ENCODE assay signal across 11 mouse cellular contexts in genomic region chr17:86505183-86505631, GRCm38 (mm10). TPM values are rescaled to one million over a fixed set of nuclear protein-coding genes. Genes with fewer than 3 reads are reported as not detected.
DNase-seq lines count a peak whose midpoint lies in the region; ATAC-seq and TF ChIP-seq lines count a peak whose summit lies in the region.
"Had no signal": no experiment of that assay in that cellular context is flagged by ENCODE, and none has a peak within 500 bp of the region (broad histone marks: within the 10 kb centered on the region; RNA-seq: fewer than 3 reads in every experiment).

Gene Gm10309, minus strand, starts transcription at chr17:86505232.

- intact Hi-C loops in heart, postnatal 25 days (cut with DNase I), result no loop called here

- no peaks in the 10 kb centered on the region for H3K27me3 ChIP-seq in kidney, adult 2 months (replicated peaks; ENCODE audit: control insufficient read depth, insufficient read depth, low read length)
- no peaks in the 10 kb centered on the region for H3K27me3 ChIP-seq in kidney, embryonic 16.5 days (ENCODE audit: insufficient read depth, low read length)
- H3K27me3 ChIP-seq in hindbrain, embryonic 12.5 days, result no peaks in the 10 kb centered on the region
- no peaks in the 10 kb centered on the region for H3K27me3 ChIP-seq in thymus, adult 2 months (ENCODE audit: control insufficient read depth, insufficient read depth, low read length)

- no peak for TF ChIP-seq CTCF in kidney, adult 2 months (conservative IDR thresholded peaks at IDR 0.05; ENCODE audit: insufficient read depth, insufficient read length, low read depth, low read length)
- no peak for TF ChIP-seq CTCF in thymus, adult 2 months (IDR thresholded peaks at IDR 0.05; ENCODE audit: borderline replicate concordance, control insufficient read depth, extremely low read depth, insufficient read depth, low read length, poor library complexity)

- H3K4me1 ChIP-seq in kidney, adult 2 months (ENCODE audit: control insufficient read depth, insufficient read depth, low read length), result peaks cover 6% of the 10 kb centered on the region; the same call in 1 of the 2 replicates
- peaks cover 23% of the 10 kb centered on the region for H3K4me1 ChIP-seq in kidney, embryonic 16.5 days (ENCODE audit: insufficient read depth, low read length)
- H3K4me1 ChIP-seq in hindbrain, embryonic 12.5 days, result 0 out of 2 replicates have a peak, but pooled peaks cover 7% of the 10 kb centered on the region
- H3K4me1 ChIP-seq in thymus, adult 2 months (replicated peaks; ENCODE audit: control insufficient read depth, insufficient read depth, low read length), result no peaks in the 10 kb centered on the region

- TF ChIP-seq POLR2A in kidney, adult 2 months (IDR thresholded peaks at IDR 0.05; ENCODE audit: low read depth, low read length), result no peak
- no peak for TF ChIP-seq POLR2A in thymus, adult 2 months (IDR thresholded peaks at IDR 0.05; ENCODE audit: control insufficient read depth, extremely low read depth, insufficient read depth, low read length, poor library complexity)

- H3K36me3 ChIP-seq in kidney, adult 2 months (ENCODE audit: control insufficient read depth, insufficient read depth, low read length), result no peaks in the 10 kb centered on the region
- no peaks in the 10 kb centered on the region for H3K36me3 ChIP-seq in kidney, embryonic 16.5 days (ENCODE audit: insufficient read depth, low read length)
- H3K36me3 ChIP-seq in hindbrain, embryonic 12.5 days, result no peaks in the 10 kb centered on the region
- H3K36me3 ChIP-seq in thymus, adult 2 months (ENCODE audit: control insufficient read depth, insufficient read depth, low read length), result no peaks in the 10 kb centered on the region

- no peak for ATAC-seq in kidney, embryonic 16.5 days (ENCODE audit: low FRiP score, low TSS enrichment)
- peak; percentile 91 for ATAC-seq in cerebellum, adult (ENCODE audit: insufficient number of reproducible peaks, low FRiP score, low TSS enrichment)
- ATAC-seq in hindbrain, embryonic 12.5 days (ENCODE audit: low FRiP score), result no peak

- no peak within 1 kb of the TSS for H3K4me3 ChIP-seq in kidney, adult 2 months (ENCODE audit: insufficient read depth, low read depth, low read length)
- no peak within 1 kb of the TSS for H3K4me3 ChIP-seq in kidney, embryonic 16.5 days (ENCODE audit: low read length)
- H3K4me3 ChIP-seq in hindbrain, embryonic 12.5 days, result no peak within 1 kb of the TSS
- no peak within 1 kb of the TSS for H3K4me3 ChIP-seq in thymus, adult 2 months (ENCODE audit: control insufficient read depth, insufficient read depth, low read length)
- H3K4me3 ChIP-seq: megakaryocyte, embryonic 14.5 days had no signal

- no peak within 1 kb of the TSS for H3K9ac ChIP-seq in kidney, embryonic 16.5 days (replicated peaks; ENCODE audit: low read length)
- H3K9ac ChIP-seq in hindbrain, embryonic 12.5 days, result no peak within 1 kb of the TSS

- no peak within 1 kb of the TSS for H3K4me2 ChIP-seq in kidney, embryonic 16.5 days (replicated peaks; ENCODE audit: low read depth, low read length)
- H3K4me2 ChIP-seq in hindbrain, embryonic 12.5 days (replicated peaks), result no peak within 1 kb of the TSS

- H3K9me3 ChIP-seq in kidney, embryonic 16.5 days (ENCODE audit: low read length), result no peaks in the 10 kb centered on the region
- H3K9me3 ChIP-seq in hindbrain, embryonic 12.5 days (replicated peaks), result no peaks in the 10 kb centered on the region
- H3K9me3 ChIP-seq: megakaryocyte, embryonic 14.5 days had no signal

- peak within 1 kb of the TSS; percentile 15; the same call in 1 of the 2 replicates for H3K27ac ChIP-seq in kidney, adult 2 months (ENCODE audit: insufficient read depth, low read depth, low read length)
- H3K27ac ChIP-seq in kidney, embryonic 16.5 days (ENCODE audit: low read length), result no peak within 1 kb of the TSS
- H3K27ac ChIP-seq in hindbrain, embryonic 12.5 days, result no peak within 1 kb of the TSS
- H3K27ac ChIP-seq in thymus, adult 2 months (ENCODE audit: control insufficient read depth, insufficient read depth, low read length), result no peak within 1 kb of the TSS

- peak; percentile 61 for DNase-seq in kidney, adult 2 months
- DNase-seq in heart, postnatal 25 days (ENCODE audit: low spot score), result peak; percentile 51
- DNase-seq in lung, postnatal 36 days, result peak; percentile 71
- DNase-seq in thymus, postnatal 10 days (ENCODE audit: low spot score in 2 of 2), result no peak
- no peak for DNase-seq in thymus, adult 2 months

- WGBS in kidney, adult 2 months, result 79% methylated on average over 8 of the region's 8 CpGs
- WGBS in kidney, embryonic 16.5 days, result 84% methylated on average over 8 of the region's 8 CpGs
- WGBS in hindbrain, embryonic 12.5 days, result 91% methylated on average over 8 of the region's 8 CpGs
- 99% methylated on average over 8 of the region's 8 CpGs for WGBS in thymus, adult 2 months

RNA-seq across cellular contexts. Expression of gene Gm10309, which starts in this region (rescaled TPM):
- 0.08 and 0.13 TPM in 2 replicates for polyA plus RNA-seq in kidney, adult 2 months (2012; rRNA removed)
- 0.25 and 0.50 TPM in 2 replicates for polyA plus RNA-seq in kidney, embryonic 16.5 days (2015; fragmentation: Nextera tagmentation; extraction: Ambion mirVana)
- not detected for total RNA-seq in heart, postnatal 25 days (2021)
- 0.30 and 0.50 TPM in 2 replicates for polyA plus RNA-seq in hindbrain, embryonic 12.5 days (2016; fragmentation: Nextera tagmentation; extraction: Ambion mirVana)
- polyA plus RNA-seq in thymus, adult 2 months (2012; rRNA removed), result not detected in 2 replicates
- total RNA-seq: common myeloid progenitor, adult 5-6 weeks; hematopoietic stem cell, adult 5-6 weeks had no signal

Comparison
In these comparisons a context has a peak if more than half of its experiments do, and no peak if none do; other contexts are left out.
1. Peak in DNase-seq and H3K27ac ChIP-seq in kidney, adult 2 months; RNA of the gene not detected or under 1 TPM.
2. Peak in DNase-seq in heart, postnatal 25 days; RNA of the gene not detected or under 1 TPM.